Mouse (Mus musculus): ENCODE results near the gene Olfr553.

- TF ChIP-seq CTCF (IDR thresholded peaks at IDR 0.05; ENCODE audit: control insufficient read depth, insufficient read depth, insufficient replicate concordance, low read depth, low read length): no peak
- TF ChIP-seq POLR2A (IDR thresholded peaks at IDR 0.05; ENCODE audit: control insufficient read depth, low read depth, low read length): no peak
Observed at GRCm38 (mm10) chr7:102618118-102618517, at the start of gene Olfr553.
